Mouse (Mus musculus) spleen, postnatal 36 days (tissue): ENCODE measurements at regions not wholly inside any gene's neighbourhood (a gene's known extent, or its start where the extent isn't known, plus 50 kb on each side); places are given as distances from the start of the nearest gene placed in this dataset.

Experiments
- DNase-seq, 2 experiments: peaks; one replicate each; pipeline ENCODE4 v3.0.0; 2022; ENCODE audit warnings: low spot score in 2 of 2, mixed read lengths in 1 of 2

DNA sequence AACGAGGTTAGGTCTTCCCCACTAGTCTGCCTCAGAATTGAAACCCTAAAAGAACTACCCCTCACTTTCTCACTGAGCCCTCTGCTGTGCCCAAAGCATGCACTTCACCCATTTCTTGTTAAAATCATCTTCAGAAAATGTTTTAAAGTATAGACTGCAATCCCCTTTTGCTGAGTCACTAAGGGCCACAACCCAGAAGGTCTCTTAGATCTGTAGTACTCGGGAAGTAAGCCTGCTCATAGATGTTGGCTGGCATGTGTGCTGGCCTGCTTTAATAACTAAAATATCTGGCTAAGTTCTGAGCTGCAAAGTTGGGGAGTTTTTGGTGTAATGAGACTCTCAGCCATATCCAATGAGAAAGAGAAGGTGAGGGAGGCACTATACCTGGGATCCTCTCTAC lies 329.9 kb downstream of the Insc start:
- no peak for DNase-seq

GRCm38 (mm10) chr7:115076781-115077180 lies 333.3 kb downstream of the Insc start:
- no peak for DNase-seq

GRCm38 (mm10) chr7:115084711-115085380 lies 341.4 kb downstream of the Insc start:
- DNase-seq = peak in 1 of 2 experiments; percentile 1

DNA sequence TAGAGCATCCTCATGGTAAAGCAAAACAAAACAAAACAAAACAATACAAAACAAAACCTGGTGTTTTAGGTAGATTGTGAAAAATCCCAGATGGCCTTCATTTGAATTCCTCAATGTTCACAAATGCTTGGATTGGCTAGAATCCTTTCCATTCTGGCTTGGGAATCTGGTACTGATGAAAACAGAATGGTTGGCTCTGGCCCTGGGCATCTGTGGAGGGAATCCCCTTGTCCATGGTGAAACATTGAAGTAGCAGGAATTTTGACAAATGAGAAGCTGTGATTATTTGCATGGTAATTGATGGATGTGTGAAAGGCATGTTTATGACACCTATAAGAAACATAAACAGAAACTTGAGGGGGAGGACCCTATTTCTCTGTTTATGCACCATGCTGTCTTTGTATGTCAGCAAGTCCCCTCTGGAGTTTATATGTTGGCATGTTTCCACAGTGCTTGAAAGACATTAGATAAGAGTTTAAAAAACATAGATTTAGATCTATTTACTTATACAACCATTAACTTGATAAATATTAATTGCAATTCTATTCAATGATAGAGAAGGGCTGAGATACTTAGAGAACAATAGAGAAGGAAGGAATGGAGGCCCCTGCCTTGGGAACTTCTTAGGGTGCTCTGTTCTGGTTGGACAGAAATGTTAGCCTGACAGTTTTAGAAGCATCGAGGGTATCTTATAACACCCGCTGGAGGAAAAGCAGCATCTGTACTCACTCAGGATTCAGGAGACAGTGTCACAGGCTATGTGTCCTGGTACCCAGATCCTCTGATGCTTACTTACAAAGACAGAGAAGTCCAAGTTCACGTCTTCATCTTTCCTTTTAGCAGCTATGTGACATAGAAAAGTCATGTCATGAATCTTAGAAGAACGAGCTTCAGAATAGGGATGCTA lies 343.3 kb downstream of the Insc start:
- DNase-seq = no peak

- DNase-seq = no peak
Measured at GRCm38 (mm10) chr7:115092481-115093050, 349.1 kb downstream of the Insc start.

- DNase-seq = no peak
Measured at GRCm38 (mm10) chr7:115106041-115106440, 362.5 kb downstream of the Insc start.

DNA sequence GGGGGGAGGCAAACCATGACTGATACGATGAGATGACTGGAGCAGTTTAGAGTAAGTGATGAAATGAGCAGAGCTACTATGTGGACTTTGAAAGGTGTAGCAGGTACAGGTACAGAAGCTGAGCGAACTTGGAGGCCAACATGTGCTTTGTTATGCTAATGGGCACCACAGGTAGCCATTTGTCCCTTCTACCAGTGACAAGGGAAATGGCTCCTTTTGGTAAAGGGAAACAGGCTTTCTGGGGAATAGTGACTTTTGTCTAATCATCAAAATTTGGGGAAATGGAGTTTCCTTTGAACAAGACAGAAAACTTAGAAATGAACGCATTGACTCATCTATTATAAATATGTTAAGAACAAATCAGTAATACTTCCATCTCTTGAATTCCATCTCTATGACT lies 368.8 kb downstream of the Insc start:
- no peak for DNase-seq

DNA sequence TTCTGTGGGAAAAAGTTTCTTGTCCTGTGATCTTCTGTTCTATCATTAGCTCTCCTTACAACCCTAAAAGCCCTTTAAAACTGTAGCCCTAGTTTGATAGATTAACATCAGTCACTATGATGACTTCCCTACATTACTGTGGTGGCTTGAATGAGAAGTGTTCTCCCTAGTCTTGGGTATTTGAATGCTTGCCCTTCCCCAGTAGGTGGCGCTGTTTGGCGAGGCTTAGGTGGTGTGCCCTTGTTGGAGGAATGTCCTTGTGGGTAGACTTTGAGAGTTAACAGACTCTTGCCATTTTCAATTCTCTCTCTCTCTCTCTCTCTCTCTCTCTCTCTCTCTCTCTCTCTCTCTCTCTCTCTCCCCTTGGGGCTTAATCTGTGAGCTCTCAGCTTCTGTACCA lies 379.8 kb downstream of the Insc start:
- DNase-seq = no peak

DNA sequence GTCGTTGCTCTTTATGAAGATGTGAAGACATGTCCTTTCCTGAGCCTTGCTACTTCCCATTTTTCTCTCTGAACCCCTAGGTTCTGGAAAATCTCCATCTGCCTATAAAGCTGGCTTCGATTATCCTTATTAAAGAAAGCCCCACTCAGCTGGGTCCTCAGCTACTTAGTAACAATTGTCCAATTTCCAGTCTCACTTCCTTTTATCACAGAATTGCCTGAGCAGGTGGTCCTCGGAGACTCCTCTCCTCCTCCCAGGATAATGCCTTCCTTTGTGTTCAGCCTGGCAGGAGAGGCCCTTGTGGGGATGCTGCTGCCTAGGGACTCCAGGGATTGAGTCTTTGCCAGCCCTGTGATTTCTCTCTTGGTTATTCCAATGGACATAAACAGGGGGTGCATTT lies 385.5 kb downstream of the Insc start:
- DNase-seq = no peak

DNA sequence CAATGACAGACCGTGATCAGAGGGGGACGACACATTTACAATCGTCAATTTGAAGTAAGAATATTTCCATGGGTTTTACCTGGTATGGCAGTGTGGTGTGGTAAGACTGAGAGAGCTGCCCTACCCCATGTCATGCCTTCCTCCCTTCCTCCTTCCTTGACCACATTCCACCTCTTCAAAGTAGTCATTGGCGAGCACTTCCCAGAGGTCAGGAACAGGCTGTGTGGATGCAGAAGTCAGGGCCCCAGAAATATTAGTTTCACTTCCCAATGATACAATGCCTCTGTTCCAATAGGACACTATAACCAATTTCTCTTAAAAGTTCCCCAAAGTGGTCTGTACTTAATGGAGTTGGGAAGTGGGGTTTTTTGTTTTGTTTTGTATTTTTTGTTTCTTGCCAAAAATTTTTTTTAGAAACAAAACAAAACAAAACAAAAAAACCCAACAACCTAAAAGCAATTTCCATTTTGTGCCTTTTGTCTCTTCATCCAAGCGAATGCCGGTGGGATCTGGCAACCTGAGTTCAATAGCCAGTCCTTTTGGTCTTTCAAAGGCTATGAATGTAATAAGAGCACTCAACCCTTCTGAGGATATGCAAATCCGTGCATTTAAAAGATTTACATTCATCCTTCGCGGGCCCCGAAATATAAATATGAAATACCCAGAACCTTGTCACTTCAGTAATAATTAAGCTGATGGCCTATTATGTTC lies 387.9 kb downstream of the Insc start:
- DNase-seq = no peak

DNA sequence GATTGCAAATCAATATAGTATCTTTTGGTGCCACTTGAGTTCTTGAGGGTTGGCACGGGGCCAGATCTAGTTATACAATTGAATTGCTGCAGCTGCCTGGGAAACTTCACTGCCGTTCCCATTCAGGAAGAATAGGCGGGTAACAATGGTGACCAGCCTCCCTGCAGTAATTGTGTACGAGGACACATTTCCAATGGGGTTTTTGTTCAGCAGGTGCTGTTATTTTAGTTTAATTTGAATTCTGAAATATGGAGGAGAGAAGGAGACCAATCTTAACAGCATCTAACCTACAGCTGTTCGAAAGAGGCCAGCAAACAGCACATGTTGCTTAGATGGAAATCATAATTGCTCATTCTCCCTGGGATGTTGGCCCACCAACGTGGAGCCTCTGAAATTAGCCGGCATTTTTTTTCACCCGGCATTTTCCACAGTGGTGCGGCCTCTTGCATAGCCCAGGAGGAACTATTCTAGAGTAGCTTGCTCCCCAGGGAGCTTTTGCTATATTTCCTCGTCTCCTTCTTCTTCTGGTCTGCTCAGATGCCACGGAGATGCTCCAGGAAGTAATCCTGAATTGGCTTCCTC lies 388.6 kb downstream of the Insc start:
- DNase-seq = no peak

DNA sequence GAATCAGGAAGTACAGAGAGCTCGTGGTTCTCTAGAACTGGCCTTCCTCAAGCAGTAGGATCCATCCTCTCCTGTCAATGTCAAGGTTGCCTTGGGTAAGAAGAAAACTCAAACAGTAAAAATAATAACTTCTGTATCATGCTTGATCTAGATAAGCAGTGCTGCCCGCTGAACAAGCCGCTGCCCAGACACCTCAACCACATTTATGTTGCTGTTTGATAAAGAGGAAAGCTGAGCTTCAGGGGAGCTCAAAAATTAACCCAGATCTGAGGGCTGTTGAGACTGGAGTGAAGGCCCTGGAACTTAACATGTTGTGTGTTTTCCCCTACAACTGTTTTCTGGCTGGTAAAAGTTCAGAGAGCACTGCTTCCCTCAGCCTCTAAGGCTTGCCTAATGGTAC lies 389.1 kb downstream of the Insc start:
- no peak for DNase-seq

GRCm38 (mm10) chr7:115134926-115135575 lies 391.6 kb downstream of the Insc start:
- DNase-seq = no peak

- no peak for DNase-seq
Measured at GRCm38 (mm10) chr7:115140286-115140685, 396.8 kb downstream of the Insc start.

DNA sequence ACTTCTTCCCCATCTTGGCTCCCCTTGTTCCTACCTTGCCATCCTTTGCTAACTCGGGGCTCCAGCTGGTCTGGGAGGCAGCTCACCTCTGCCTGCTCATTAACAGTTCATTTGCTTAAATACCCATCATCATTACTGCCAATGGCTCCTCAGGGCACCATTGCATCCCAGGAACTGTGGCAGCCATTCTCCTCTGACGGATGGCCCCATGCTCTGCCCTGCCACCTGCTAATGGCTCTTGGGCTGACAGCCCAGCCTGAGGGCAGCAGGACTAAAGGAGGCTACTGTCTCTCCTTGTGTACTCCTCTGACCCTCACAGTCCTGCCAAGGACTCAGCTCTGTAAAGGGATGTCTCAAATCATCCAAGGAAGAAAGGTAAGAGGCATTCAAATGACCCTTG lies 398.7 kb downstream of the Insc start:
- DNase-seq = no peak

GRCm38 (mm10) chr7:115144947-115145346 lies 401.5 kb downstream of the Insc start:
- no peak for DNase-seq

DNA sequence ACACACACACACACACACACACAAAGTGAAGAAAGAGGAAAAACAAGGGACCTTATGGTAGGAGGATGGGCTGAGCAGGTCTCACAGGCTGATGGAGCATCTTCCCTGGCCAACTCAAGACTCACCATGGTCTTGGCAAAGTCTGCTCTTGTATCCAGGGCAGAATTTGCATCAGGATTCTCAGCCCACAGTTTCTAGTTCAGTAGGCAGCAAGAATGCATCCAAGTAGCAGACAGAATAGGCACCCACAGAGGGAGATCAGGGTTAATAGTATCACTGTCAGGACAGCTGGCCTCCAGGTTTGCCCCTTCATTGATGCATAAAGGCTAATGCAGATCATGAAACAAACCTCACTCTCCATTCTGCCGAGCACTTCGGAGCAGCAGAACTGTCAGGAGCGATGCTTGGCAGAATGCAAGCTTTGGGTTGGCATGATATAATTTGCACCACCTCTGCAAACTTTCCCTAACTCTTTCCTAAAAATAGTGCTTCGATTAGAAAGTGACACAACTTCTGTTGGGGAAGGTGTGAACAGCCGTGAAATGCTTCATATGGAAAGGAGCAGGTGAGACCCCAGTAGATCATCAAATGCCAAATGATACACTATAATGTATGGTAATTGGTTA lies 404.0 kb downstream of the Insc start:
- no peak for DNase-seq

DNA sequence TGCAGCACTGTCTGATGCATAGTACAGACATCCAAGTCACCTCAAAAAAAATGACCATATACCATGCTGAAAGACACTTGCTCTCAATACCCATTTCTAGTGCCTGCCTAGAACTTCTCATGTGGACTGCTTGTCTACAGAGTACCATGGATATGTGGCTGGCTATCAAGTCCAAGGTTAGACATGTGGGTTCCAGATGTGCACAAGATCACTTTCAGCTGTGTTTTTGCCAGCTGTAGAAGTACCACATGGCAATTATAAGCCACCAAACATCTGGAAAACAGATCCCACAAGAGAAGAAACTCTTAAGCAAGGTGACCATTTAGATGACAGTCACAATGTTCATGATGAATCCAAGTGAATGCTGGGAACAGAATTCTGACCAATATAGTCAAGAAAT lies 409.8 kb downstream of the Insc start:
- no peak for DNase-seq

DNA sequence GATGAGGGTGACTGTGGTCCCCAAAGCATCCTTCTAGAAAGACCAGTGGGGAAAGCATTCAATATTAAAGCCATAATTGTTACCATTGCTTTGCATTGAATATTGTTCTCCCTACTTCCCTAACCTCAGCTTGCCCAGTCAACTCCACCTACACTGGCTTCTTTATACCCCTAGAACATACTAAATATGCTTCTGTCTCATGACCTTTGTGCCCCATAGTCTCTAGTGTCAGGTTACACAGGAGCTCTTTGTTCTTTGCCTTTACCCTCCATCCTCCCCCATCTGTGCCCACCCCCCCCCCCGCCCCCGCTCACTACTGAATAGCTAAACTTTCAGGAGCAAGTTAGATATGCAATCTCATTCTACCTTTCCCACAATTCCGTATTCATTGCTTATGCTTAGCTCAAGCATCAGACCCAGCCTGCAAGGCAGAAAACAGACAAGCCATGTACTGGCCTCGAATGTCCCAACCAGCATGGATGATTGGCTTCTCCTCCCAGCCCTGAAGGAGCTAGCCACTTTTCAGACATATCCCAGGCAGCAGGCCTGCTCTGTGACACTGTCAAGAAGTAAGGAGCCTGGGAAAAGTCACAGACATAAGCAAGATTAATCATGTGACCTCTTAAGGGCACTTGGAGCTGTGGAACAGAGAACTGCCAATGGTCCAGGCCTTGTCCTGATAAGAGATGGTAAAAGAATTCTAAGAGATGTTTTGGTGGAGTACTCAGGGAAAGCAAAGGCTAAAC lies 410.4 kb downstream of the Insc start:
- DNase-seq = no peak

- no peak for DNase-seq
Measured at GRCm38 (mm10) chr7:115170023-115170422, 426.5 kb downstream of the Insc start.
